Comparison of ENCODE assay signal across 8 mouse cellular contexts in the genomic region with DNA sequence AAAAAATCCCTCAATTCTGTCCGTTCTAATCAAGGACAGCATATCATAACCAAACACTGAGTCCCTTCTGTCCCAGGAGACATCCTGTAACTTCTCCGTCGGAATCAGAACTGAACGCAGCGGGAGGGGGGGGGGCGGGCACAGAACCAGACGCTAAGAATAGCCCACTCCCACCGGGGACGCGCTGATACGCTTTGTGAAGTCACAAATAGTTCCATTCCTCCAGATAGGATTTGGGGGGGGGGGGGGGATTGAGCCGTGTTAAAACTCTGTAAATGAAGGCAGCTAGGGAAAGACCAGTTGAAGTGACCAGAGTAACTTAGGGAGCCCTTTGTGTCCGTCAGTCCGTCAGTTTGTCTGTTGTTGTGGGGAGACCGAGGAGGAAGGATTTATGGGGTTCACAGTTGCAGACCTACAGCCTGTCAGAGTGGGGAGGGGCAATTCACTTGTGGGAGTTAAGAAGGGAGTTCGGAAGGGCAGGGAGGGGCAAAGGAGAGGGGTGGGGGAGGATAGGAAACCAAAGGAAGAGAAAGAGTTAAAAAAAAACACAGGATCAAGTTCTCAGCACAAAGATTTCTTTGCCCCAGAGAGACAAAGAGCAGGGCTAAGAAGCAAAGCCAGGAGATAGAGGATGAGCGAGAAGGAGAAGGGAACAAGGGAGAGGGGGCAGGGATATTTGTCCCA.
DNase-seq lines count a peak whose midpoint lies in the region; ATAC-seq and TF ChIP-seq lines count a peak whose summit lies in the region.

No protein-coding gene starts in this region.

- peaks cover 7 to 8% of the 10 kb centered on the region in 2 experiments; a peak in 3 of 4 replicates for H3K4me1 ChIP-seq in heart, embryonic 14.5 days (ENCODE audit: control insufficient read depth in 2 of 2, insufficient read depth in 2 of 2, low read length in 2 of 2)
- no peaks in the 10 kb centered on the region for H3K4me1 ChIP-seq in hindbrain, postnatal 0 days (ENCODE audit: insufficient read depth, low read length)
- H3K4me1 ChIP-seq in midbrain, embryonic 15.5 days, result peaks cover 17% of the 10 kb centered on the region

- no peaks in the 10 kb centered on the region for H3K9me3 ChIP-seq in heart, embryonic 14.5 days (ENCODE audit: control insufficient read depth, low read length)
- H3K9me3 ChIP-seq in hindbrain, postnatal 0 days (ENCODE audit: low read length), result no peaks in the 10 kb centered on the region
- no peaks in the 10 kb centered on the region for H3K9me3 ChIP-seq in midbrain, embryonic 15.5 days

- H3K4me2 ChIP-seq in heart, embryonic 14.5 days (ENCODE audit: low read length), result peak overlapping the region; percentile 75
- H3K4me2 ChIP-seq in hindbrain, postnatal 0 days (ENCODE audit: low read depth, low read length), result peak overlapping the region; percentile 55
- H3K4me2 ChIP-seq in midbrain, embryonic 15.5 days, result peak overlapping the region; percentile 45

- TF ChIP-seq CTCF in hindbrain, postnatal 0 days (IDR thresholded peaks at IDR 0.05; ENCODE audit: low read depth), result no peak

- intact Hi-C loops in heart, postnatal 10 days (cut with DNase I), result no loop called here

- DNase-seq in heart, postnatal 10 days, result no peak
- peak; percentile 19 for DNase-seq in embryo, embryonic 9.5 days (ENCODE audit: extremely low spot score)
- DNase-seq in hindbrain, postnatal 0 days (ENCODE audit: low spot score), result peak; percentile 51
- no peak for DNase-seq in adrenal gland, adult 2 months
- DNase-seq in thymus, postnatal 4 days, result no peak
- DNase-seq in frontal cortex, postnatal 36 days (ENCODE audit: low spot score in 2 of 2), result no peak

- no peak for ATAC-seq in heart, embryonic 14.5 days (ENCODE audit: insufficient number of reproducible peaks, insufficient read depth, low FRiP score, low read depth)
- ATAC-seq in hindbrain, postnatal 0 days, result 0 out of 2 replicates have a peak, but pooled peaks have one; percentile 34
- no peak for ATAC-seq in midbrain, embryonic 15.5 days (replicated peaks)

- H3K9ac ChIP-seq in heart, embryonic 14.5 days (ENCODE audit: low read length), result peak overlapping the region; percentile 68
- H3K9ac ChIP-seq in hindbrain, postnatal 0 days (replicated peaks; ENCODE audit: low read length), result no peak overlapping the region; the same call in 1 of the 2 replicates
- H3K9ac ChIP-seq in midbrain, embryonic 15.5 days, result no peak overlapping the region

- 4% methylated on average over 17 of the region's 17 CpGs for WGBS in heart, embryonic 14.5 days
- 11% methylated on average over 17 of the region's 17 CpGs for WGBS in hindbrain, postnatal 0 days
- WGBS in midbrain, embryonic 15.5 days, result 7% methylated on average over 17 of the region's 17 CpGs

- no peaks in the 10 kb centered on the region for H3K27me3 ChIP-seq in heart, embryonic 14.5 days (ENCODE audit: control insufficient read depth, insufficient read depth, low read length)
- H3K27me3 ChIP-seq in hindbrain, postnatal 0 days (ENCODE audit: insufficient read depth, low read length), result no peaks in the 10 kb centered on the region
- H3K27me3 ChIP-seq in midbrain, embryonic 15.5 days (replicated peaks), result no peaks in the 10 kb centered on the region

- no peaks in the 10 kb centered on the region for H3K36me3 ChIP-seq in heart, embryonic 14.5 days (ENCODE audit: control insufficient read depth, insufficient read depth, low read length)
- H3K36me3 ChIP-seq in hindbrain, postnatal 0 days (ENCODE audit: insufficient read depth, low read length), result no peaks in the 10 kb centered on the region
- no peaks in the 10 kb centered on the region for H3K36me3 ChIP-seq in midbrain, embryonic 15.5 days (replicated peaks)

- H3K27ac ChIP-seq in heart, embryonic 14.5 days (replicated peaks in 1 of 2; ENCODE audit: control insufficient read depth in 1 of 2, insufficient read depth in 1 of 2, low read depth in 2 of 2, low read length in 2 of 2), result 0 out of 4 replicates have a peak overlapping the region, but pooled peaks of 1 of the 2 experiments have one; percentile 5
- peak overlapping the region; percentile 11; the same call in 1 of the 2 replicates for H3K27ac ChIP-seq in hindbrain, postnatal 0 days
- H3K27ac ChIP-seq in midbrain, embryonic 15.5 days, result no peak overlapping the region

- H3K4me3 ChIP-seq in heart, embryonic 14.5 days (ENCODE audit: control insufficient read depth in 1 of 2, insufficient read depth in 1 of 2, low read depth in 1 of 2, low read length in 2 of 2), result peak overlapping the region; percentile 35 to 48
- peak overlapping the region; percentile 23 for H3K4me3 ChIP-seq in hindbrain, postnatal 0 days (ENCODE audit: low read length)
- H3K4me3 ChIP-seq in midbrain, embryonic 15.5 days, result 0 out of 2 replicates have a peak overlapping the region, but pooled peaks have one; percentile 6

Comparison
In these comparisons a context has a peak if more than half of its experiments do, and no peak if none do; other contexts are left out.
1. DNase-seq: peak in embryo, embryonic 9.5 days (single experiment) and hindbrain, postnatal 0 days (single experiment); none in heart, postnatal 10 days (0 of 2), adrenal gland, adult 2 months (single experiment), thymus, postnatal 4 days (single experiment) and frontal cortex, postnatal 36 days (0 of 2).
2. Peak in every context shown above with its lines, with median percentiles within 50 percentile points of each other: H3K4me2 ChIP-seq and H3K4me3 ChIP-seq.